8 mouse cellular contexts compared by ENCODE assay signal in genomic region chr4:132328391-132328982, GRCm38 (mm10). TPM values are rescaled to one million over a fixed set of nuclear protein-coding genes. Genes with fewer than 3 reads are reported as not detected.
DNase-seq lines count a peak whose midpoint lies in the region; ATAC-seq lines count a peak whose summit lies in the region.

No protein-coding gene starts in this region.

- peak overlapping the region; percentile 79; the same call in 1 of the 2 replicates for H3K27ac ChIP-seq in forebrain, embryonic 13.5 days
- peak overlapping the region; percentile 89 for H3K27ac ChIP-seq in liver, embryonic 13.5 days

- peaks cover 42% of the 10 kb centered on the region for H3K36me3 ChIP-seq in forebrain, embryonic 13.5 days (ENCODE audit: poor library complexity, severe bottlenecking)
- H3K36me3 ChIP-seq in liver, embryonic 13.5 days: peaks cover 49% of the 10 kb centered on the region

- H3K9me3 ChIP-seq in forebrain, embryonic 13.5 days (replicated peaks): no peaks in the 10 kb centered on the region
- no peaks in the 10 kb centered on the region for H3K9me3 ChIP-seq in liver, embryonic 13.5 days (replicated peaks)

- WGBS in forebrain, embryonic 13.5 days: 45% methylated on average over 14 of the region's 14 CpGs
- WGBS in liver, embryonic 13.5 days (ENCODE audit: insufficient replicate concordance): 47% methylated on average over 14 of the region's 14 CpGs

- peak overlapping the region; percentile 86 for H3K4me2 ChIP-seq in forebrain, embryonic 13.5 days
- peak overlapping the region; percentile 95 for H3K4me2 ChIP-seq in liver, embryonic 13.5 days

- ATAC-seq in forebrain, embryonic 13.5 days: no peak
- ATAC-seq in liver, embryonic 13.5 days (ENCODE audit: low read depth): no peak

- peak; percentile 89 for DNase-seq in heart, adult 11 months
- DNase-seq in heart, postnatal 4 days: no peak
- DNase-seq in A20 (ENCODE audit: low read depth, low spot score): peak; percentile 10
- no peak for DNase-seq in liver, embryonic 13.5 days
- DNase-seq in adrenal gland, adult 2 months: no peak
- DNase-seq in natural killer cell, adult 2 months (ENCODE audit: low spot score in 2 of 2): no peak
- DNase-seq in frontal cortex, postnatal 25 days (ENCODE audit: low spot score in 2 of 2): no peak

- peak overlapping the region; percentile 88 for H3K9ac ChIP-seq in forebrain, embryonic 13.5 days
- H3K9ac ChIP-seq in liver, embryonic 13.5 days: peak overlapping the region; percentile 89

- H3K27me3 ChIP-seq in forebrain, embryonic 13.5 days: no peaks in the 10 kb centered on the region
- no peaks in the 10 kb centered on the region for H3K27me3 ChIP-seq in liver, embryonic 13.5 days

- peaks cover 17% of the 10 kb centered on the region for H3K4me1 ChIP-seq in forebrain, embryonic 13.5 days
- peaks cover 43% of the 10 kb centered on the region for H3K4me1 ChIP-seq in liver, embryonic 13.5 days (replicated peaks)

- H3K4me3 ChIP-seq in forebrain, embryonic 13.5 days: peak overlapping the region; percentile 83
- H3K4me3 ChIP-seq in liver, embryonic 13.5 days (replicated peaks): peak overlapping the region; percentile 76

RNA-seq across cellular contexts. Expression of gene Trnau1ap, which starts 0.9 kb away (rescaled TPM):
- 10 to 100 TPM; 33.5 to 39.1 TPM for total RNA-seq in heart, postnatal 4 days (2021)
- polyA plus RNA-seq in forebrain, embryonic 13.5 days (2015; fragmentation: Nextera tagmentation; extraction: Ambion mirVana): 87.8 and 96.4 TPM in 2 replicates
- polyA plus RNA-seq in liver, embryonic 13.5 days (2015; fragmentation: Nextera tagmentation; extraction: Ambion mirVana): 43.1 and 45.3 TPM in 2 replicates
- total RNA-seq in adrenal gland, adult 2 months (2021): 10 to 100 TPM; 31.6 to 36.4 TPM
- polyA plus RNA-seq in adrenal gland, adult 2 months (2012; rRNA removed): 14.9 and 16.5 TPM in 2 replicates

RNA-seq across cellular contexts. Expression of gene Rcc1, which starts 24.9 kb away (rescaled TPM):
- total RNA-seq in heart, postnatal 4 days (2021): 10 to 100 TPM; 25.1 to 25.3 TPM
- polyA plus RNA-seq in forebrain, embryonic 13.5 days (2015; fragmentation: Nextera tagmentation; extraction: Ambion mirVana): 82.2 and 89.5 TPM in 2 replicates
- 79.4 and 80.2 TPM in 2 replicates for polyA plus RNA-seq in liver, embryonic 13.5 days (2015; fragmentation: Nextera tagmentation; extraction: Ambion mirVana)
- total RNA-seq in adrenal gland, adult 2 months (2021): 10 to 100 TPM; 12.4 to 16.9 TPM
- 4.3 TPM in 2 replicates for polyA plus RNA-seq in adrenal gland, adult 2 months (2012; rRNA removed)

RNA-seq across cellular contexts. Expression of gene Rab42, which starts 25.3 kb away (rescaled TPM):
- total RNA-seq in heart, postnatal 4 days (2021): 1 to 10 TPM; 1.2 to 1.5 TPM
- polyA plus RNA-seq in forebrain, embryonic 13.5 days (2015; fragmentation: Nextera tagmentation; extraction: Ambion mirVana): 0.23 and 0.64 TPM in 2 replicates
- polyA plus RNA-seq in liver, embryonic 13.5 days (2015; fragmentation: Nextera tagmentation; extraction: Ambion mirVana): 0.44 and 1.2 TPM in 2 replicates
- 1 to 10 TPM; 1.4 to 3.0 TPM for total RNA-seq in adrenal gland, adult 2 months (2021)
- polyA plus RNA-seq in adrenal gland, adult 2 months (2012; rRNA removed): 3.2 and 3.3 TPM in 2 replicates

RNA-seq across cellular contexts. Expression of gene Taf12, which starts 54.3 kb away (rescaled TPM):
- 10 to 100 TPM; 20.2 to 23.8 TPM for total RNA-seq in heart, postnatal 4 days (2021)
- polyA plus RNA-seq in forebrain, embryonic 13.5 days (2015; fragmentation: Nextera tagmentation; extraction: Ambion mirVana): 51.5 and 56.1 TPM in 2 replicates
- polyA plus RNA-seq in liver, embryonic 13.5 days (2015; fragmentation: Nextera tagmentation; extraction: Ambion mirVana): 53.3 and 62.2 TPM in 2 replicates
- total RNA-seq in adrenal gland, adult 2 months (2021): 10 to 100 TPM; 28.3 to 41.5 TPM
- polyA plus RNA-seq in adrenal gland, adult 2 months (2012; rRNA removed): 1.5 and 2.5 TPM in 2 replicates

Comparison
In these comparisons a context has a peak if more than half of its experiments do, and no peak if none do; other contexts are left out.
1. DNase-seq: peak in heart, adult 11 months (single experiment) and A20 (single experiment); none in heart, postnatal 4 days (single experiment), liver, embryonic 13.5 days (single experiment), adrenal gland, adult 2 months (single experiment), natural killer cell, adult 2 months (0 of 2) and frontal cortex, postnatal 25 days (0 of 2).
2. RNA of gene Rcc1, which starts 24.9 kb away (polyA plus RNA-seq): 82.2 to 89.5 TPM in forebrain, embryonic 13.5 days and 79.4 to 80.2 TPM in liver, embryonic 13.5 days; 4.3 TPM in adrenal gland, adult 2 months; every median in the first group is over 10 times any median in the second.